Mouse (Mus musculus): Measurements from ENCODE around the gene E2f3.

DNA sequence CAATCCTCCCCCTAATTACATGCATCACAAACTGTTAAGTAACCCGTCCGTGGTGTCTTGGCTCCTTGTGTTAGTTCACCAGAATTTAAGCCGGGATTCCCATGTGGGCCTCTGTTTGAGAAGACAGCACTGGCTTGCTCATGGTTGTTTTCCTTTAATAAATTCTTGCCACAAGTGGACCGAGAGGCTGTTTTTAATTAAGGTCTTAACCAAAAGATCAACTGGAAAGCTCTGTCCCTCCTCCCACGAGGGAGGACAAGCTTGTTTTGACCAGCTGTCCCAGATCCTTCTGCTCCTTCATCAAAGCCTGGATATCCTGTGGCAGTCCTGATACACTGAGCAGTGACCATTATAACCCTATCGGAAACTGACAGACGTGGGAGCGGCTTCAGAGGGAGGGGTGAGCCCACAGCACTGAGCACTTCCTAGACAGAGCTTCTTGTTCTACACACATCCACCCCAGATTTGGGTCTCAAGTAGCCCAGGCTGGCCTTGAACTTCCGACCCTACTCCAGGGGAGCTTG, 28.1 kb downstream of the E2f3 start:
- no peak for TF ChIP-seq CTCF (IDR thresholded peaks at IDR 0.05; ENCODE audit: low read depth, low read length)
- TF ChIP-seq EP300 (IDR thresholded peaks at IDR 0.05; ENCODE audit: insufficient read depth, low read depth, low read length), result no peak
- TF ChIP-seq POLR2A (IDR thresholded peaks at IDR 0.05; ENCODE audit: insufficient read depth, low read length), result no peak
